Mouse (Mus musculus): Measurements from ENCODE around the gene Fntb.

- TF ChIP-seq CTCF (IDR thresholded peaks at IDR 0.05; ENCODE audit: low read depth), result 0 out of 2 replicates have a peak, but pooled peaks have one; percentile 11
- no peak for TF ChIP-seq EP300 (IDR thresholded peaks at IDR 0.05; ENCODE audit: low read depth)
Observed at GRCm38 (mm10) chr12:76718384-76718783, 47.0 kb upstream of the Fntb start.
